Comparison of ENCODE assay signal across 22 mouse cellular contexts in genomic region chr6:98015819-98016218, GRCm38 (mm10).
A peak's percentile ranks its signal among the peaks of the same experiment; 100 is the strongest.
DNase-seq lines count a peak whose midpoint lies in the region; ATAC-seq lines count a peak whose summit lies in the region.
"Had no signal": no experiment of that assay in that cellular context is flagged by ENCODE, and none has a peak within 500 bp of the region (broad histone marks: within the 10 kb centered on the region; RNA-seq: fewer than 3 reads in every experiment).

No protein-coding gene starts in this region.

- peak; percentile 72 for ATAC-seq in activated CD4-positive, CD25-positive, alpha-beta regulatory T cell, adult 4 months
- ATAC-seq in megakaryocyte, adult 5-6 weeks (ENCODE audit: poor library complexity, severe bottlenecking): 0 out of 2 replicates have a peak, but pooled peaks have one; percentile 27
- ATAC-seq: forebrain, embryonic 14.5 days; forebrain, postnatal 0 days; hindbrain, embryonic 16.5 days; intestine, embryonic 15.5 days; Patski had no signal

- DNase-seq in thymus, postnatal 0 days (ENCODE audit: low spot score): peak; percentile 4
- no peak for DNase-seq in thymus, postnatal 4 days
- no peak for DNase-seq in urinary bladder, postnatal 10 days (ENCODE audit: low spot score)
- DNase-seq in spleen, adult 18-20 months: no peak
- DNase-seq: adrenal gland, adult 2 months; adrenal gland, postnatal 14 days; B cell, adult 2 months; cerebellum, adult 11 months; cerebellum, adult 2 months; cerebellum, adult 9-11 months; cerebellum, postnatal 25 days; forebrain, postnatal 0 days; gastrocnemius, postnatal 25 days; heart, adult 18-20 months; heart, postnatal 10 days; heart, postnatal 36 days had no signal
